Mouse (Mus musculus): ENCODE measurements at regions not wholly inside any gene's neighbourhood (a gene's known extent, or its start where the extent isn't known, plus 50 kb on each side); places are given as distances from the start of the nearest gene placed in this dataset.

GRCm38 (mm10) chr10:101015416-101015815, 425.1 kb downstream of the 1700017N19Rik start:
- TF ChIP-seq EP300 (optimal IDR thresholded peaks at IDR 0.05) (no peak), CTCF (IDR thresholded peaks at IDR 0.05; ENCODE audit: low read depth) (no peak)
